Mouse (Mus musculus) hindbrain, embryonic 12.5 days (tissue): ENCODE results near the gene Ankrd11. TPM values are rescaled to one million over a fixed set of nuclear protein-coding genes. Genes with fewer than 3 reads are reported as not detected.
"Not testable (repeated sequence)": the region's sequence is repeated elsewhere in the genome, so short reads cannot be mapped to it uniquely, and the experiment has no call there.

Experiments
- ATAC-seq: fragments of 200-750 bp; cut with Nextera tagmentation; 2 replicates; pipeline ENCODE4 v1.8.0; 2017; ENCODE audit warnings: moderate TSS enrichment; ENCODE audit not compliant: low FRiP score
- H3K27ac ChIP-seq: fragments of 300-500 bp; sonication (generic); 2 replicates; pipeline ENCODE4 v1.5.1; 2016; ENCODE audit warnings: mild to moderate bottlenecking
- H3K27me3 ChIP-seq: fragments of 300-500 bp; sonication (generic); 2 replicates; pipeline ENCODE4 v1.6.1; 2016; ENCODE audit warnings: mild to moderate bottlenecking
- H3K36me3 ChIP-seq: fragments of 300-500 bp; sonication (generic); 2 replicates; pipeline ENCODE4 v1.6.1; 2016; ENCODE audit warnings: mild to moderate bottlenecking
- H3K4me1 ChIP-seq: fragments of 300-500 bp; sonication (generic); 2 replicates; pipeline ENCODE4 v1.6.1; 2016
- H3K4me2 ChIP-seq: fragments of 300-500 bp; sonication (generic); replicated peaks from 2 replicates; pipeline ENCODE4 v1.6.1; 2016; ENCODE audit warnings: mild to moderate bottlenecking
- H3K4me3 ChIP-seq: fragments of 300-500 bp; sonication (generic); 2 replicates; pipeline ENCODE4 v1.5.1; 2016; ENCODE audit warnings: mild to moderate bottlenecking
- H3K9ac ChIP-seq: fragments of 300-500 bp; sonication (generic); 2 replicates; pipeline ENCODE4 v1.6.1; 2016; ENCODE audit warnings: mild to moderate bottlenecking, moderate library complexity
- H3K9me3 ChIP-seq: fragments of 300-500 bp; sonication (generic); replicated peaks from 2 replicates; pipeline ENCODE4 v1.6.1; 2016; ENCODE audit warnings: mild to moderate bottlenecking
- WGBS: fragments of 180-500 bp; shearing (Covaris S2); methylation state at CpG from one replicate; pipeline ENCODE4 v1.1.7; 2016; 5-methylcytosine and 5-hydroxymethylcytosine counted together
- polyA plus RNA-seq: library from polyadenylated mRNA; unstranded; fragments of >200 nt; fragmentation: Nextera tagmentation; extraction: Ambion mirVana; gene quantifications from 2 replicates; pipeline ENCODE4 v1.2.1, GENCODE M21; 2016

Ankrd11 gene
- polyA plus RNA-seq, 1 experiment from 2014 or later = 90.1 TPM

GRCm38 (mm10) chr8:123048402-123048801 is 6.3 kb upstream of the Ankrd11 start:
- 0 out of 2 replicates have a peak, but pooled peaks cover 3% of the 10 kb centered on the region for H3K36me3 ChIP-seq
- H3K9ac ChIP-seq = no peak overlapping the region
- WGBS = 92% methylated on average over 7 of the region's 7 CpGs
- no peak for ATAC-seq
- peaks cover 6% of the 10 kb centered on the region for H3K4me1 ChIP-seq
- H3K27ac ChIP-seq = no peak overlapping the region
- H3K27me3 ChIP-seq = no peaks in the 10 kb centered on the region
- no peak overlapping the region for H3K4me3 ChIP-seq
- H3K4me2 ChIP-seq = no peak overlapping the region
- no peaks in the 10 kb centered on the region for H3K9me3 ChIP-seq

GRCm38 (mm10) chr8:123047827-123048226 is 5.8 kb upstream of the Ankrd11 start:
- Histone ChIP-seq H3K4me2 (no peak overlapping the region), H3K4me3 (no peak overlapping the region), H3K9ac (no peak overlapping the region), H3K4me1 (peaks cover 11% of the 10 kb centered on the region), H3K27ac (no peak overlapping the region), H3K27me3 (no peaks in the 10 kb centered on the region), H3K9me3 (no peaks in the 10 kb centered on the region), H3K36me3 (0 out of 2 replicates have a peak, but pooled peaks cover 3% of the 10 kb centered on the region)
- 85% methylated on average over 7 of the region's 7 CpGs for WGBS
- ATAC-seq = no peak

DNA sequence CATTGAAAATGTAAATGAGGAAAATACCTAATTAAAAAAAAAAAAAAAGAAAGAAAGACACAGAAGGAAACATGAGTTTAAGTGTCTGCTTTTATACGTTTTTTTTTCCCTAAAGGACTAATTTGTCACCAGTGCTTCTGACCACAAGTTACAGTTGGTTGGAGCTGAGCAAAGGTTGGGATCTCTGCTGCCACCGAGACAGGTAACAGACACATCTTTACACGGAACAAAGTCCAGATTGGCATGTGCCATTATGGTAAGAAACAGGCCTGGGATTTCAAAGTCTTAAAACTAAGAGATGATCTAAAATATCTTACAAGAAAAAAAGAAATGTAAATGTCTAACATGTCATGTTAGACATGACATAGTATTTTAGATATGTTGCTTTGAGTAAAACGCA is 4.6 kb upstream of the Ankrd11 start:
- no peak overlapping the region for H3K27ac ChIP-seq
- 81% methylated on average over 4 of the region's 4 CpGs for WGBS
- H3K36me3 ChIP-seq = 0 out of 2 replicates have a peak, but pooled peaks cover 3% of the 10 kb centered on the region
- H3K4me3 ChIP-seq = no peak overlapping the region
- ATAC-seq = no peak
- no peaks in the 10 kb centered on the region for H3K9me3 ChIP-seq
- H3K27me3 ChIP-seq = no peaks in the 10 kb centered on the region
- H3K4me1 ChIP-seq = peaks cover 11% of the 10 kb centered on the region
- no peak overlapping the region for H3K4me2 ChIP-seq
- H3K9ac ChIP-seq = no peak overlapping the region

GRCm38 (mm10) chr8:123044743-123045425 is 2.8 kb upstream of the Ankrd11 start:
- H3K9me3 ChIP-seq, H3K4me3 ChIP-seq, H3K27ac ChIP-seq, H3K4me2 ChIP-seq, H3K36me3 ChIP-seq, H3K27me3 ChIP-seq, H3K9ac ChIP-seq, ATAC-seq: not testable (repeated sequence)
- 95% methylated on average over 23 of the region's 23 CpGs for whole genome bisulfite sequencing
- H3K4me1 ChIP-seq = peaks cover 20% of the 10 kb centered on the region

GRCm38 (mm10) chr8:123043941-123044340 is 1.9 kb upstream of the Ankrd11 start:
- Histone ChIP-seq H3K9me3 (no peaks in the 10 kb centered on the region), H3K27ac (no peak overlapping the region), H3K4me2 (no peak overlapping the region), H3K9ac (no peak overlapping the region), H3K36me3 (0 out of 2 replicates have a peak, but pooled peaks cover 3% of the 10 kb centered on the region), H3K4me3 (no peak overlapping the region), H3K4me1 (peaks cover 30% of the 10 kb centered on the region), H3K27me3 (no peaks in the 10 kb centered on the region)
- 91% methylated on average over 3 of the region's 3 CpGs for whole genome bisulfite sequencing
- no peak for ATAC-seq

- Histone ChIP-seq H3K4me2 (peak overlapping the region; percentile 75), H3K4me1 (peaks cover 33% of the 10 kb centered on the region), H3K36me3 (0 out of 2 replicates have a peak, but pooled peaks cover 3% of the 10 kb centered on the region), H3K27ac (peak overlapping the region; percentile 98), H3K9me3 (no peaks in the 10 kb centered on the region), H3K9ac (peak overlapping the region; percentile 81), H3K4me3 (peak overlapping the region; percentile 100), H3K27me3 (no peaks in the 10 kb centered on the region)
- no peak for ATAC-seq
- WGBS = 25% methylated on average over 22 of the region's 22 CpGs
Measured at GRCm38 (mm10) chr8:123042974-123043625, 1.0 kb upstream of the Ankrd11 start.

- Histone ChIP-seq H3K4me2 (peak overlapping the region; percentile 74), H3K4me1 (peaks cover 33% of the 10 kb centered on the region), H3K4me3 (peak overlapping the region; percentile 100), H3K9ac (peak overlapping the region; percentile 99), H3K9me3 (no peaks in the 10 kb centered on the region), H3K27ac (peak overlapping the region; percentile 96), H3K36me3 (0 out of 2 replicates have a peak, but pooled peaks cover 3% of the 10 kb centered on the region), H3K27me3 (no peaks in the 10 kb centered on the region)
- WGBS = 1% methylated on average over 53 of the region's 60 CpGs
- ATAC-seq = no peak; the same call in none of the 2 replicates
Measured at GRCm38 (mm10) chr8:123041774-123042105, 337 bp downstream of the Ankrd11 start.

DNA sequence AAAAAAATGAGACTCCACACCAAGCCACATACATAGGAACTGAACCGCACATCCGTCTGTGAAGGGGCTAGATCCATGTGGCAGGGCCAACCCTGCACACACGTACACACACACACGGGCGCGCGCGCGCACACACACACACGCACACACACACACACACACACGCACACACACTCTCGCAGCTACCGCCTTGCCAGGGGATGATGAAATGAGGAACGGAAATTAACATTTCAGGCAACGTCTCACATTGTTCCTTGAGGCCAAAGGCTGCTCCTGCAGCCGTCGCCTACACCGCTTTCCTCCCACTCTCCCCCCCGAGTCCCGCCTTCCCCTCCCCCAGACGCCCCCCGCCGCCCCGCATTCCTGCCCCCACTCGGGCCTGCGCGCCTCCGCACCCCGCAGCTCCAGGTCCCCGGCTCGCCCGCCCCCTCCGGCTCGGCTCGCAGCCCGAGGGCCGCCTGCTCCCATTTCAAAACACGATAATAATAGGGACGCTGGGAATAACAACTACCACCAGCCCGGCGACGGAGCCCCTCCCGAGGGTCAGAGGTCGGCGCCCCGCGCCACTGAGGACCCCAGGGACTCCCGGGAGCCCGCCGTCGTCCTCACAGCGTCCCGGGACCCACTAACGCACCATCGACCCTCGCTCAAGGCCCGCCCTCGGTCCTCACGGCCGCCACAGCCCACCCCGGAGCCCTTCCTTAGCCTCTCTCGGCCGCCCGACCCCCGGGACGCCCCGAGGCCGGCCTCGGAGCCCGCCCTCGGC is 886 bp downstream of the Ankrd11 start:
- peak overlapping the region; percentile 100 for H3K4me3 ChIP-seq
- H3K4me1 ChIP-seq = peaks cover 33% of the 10 kb centered on the region
- 0 out of 2 replicates have a peak, but pooled peaks have one; percentile 7 for ATAC-seq
- H3K9ac ChIP-seq = peak overlapping the region; percentile 99
- H3K27me3 ChIP-seq = no peaks in the 10 kb centered on the region
- H3K4me2 ChIP-seq = peak overlapping the region; percentile 74
- no peaks in the 10 kb centered on the region for H3K9me3 ChIP-seq
- under 1% methylated on average over 70 of the region's 71 CpGs for WGBS
- H3K36me3 ChIP-seq = 0 out of 2 replicates have a peak, but pooled peaks cover 3% of the 10 kb centered on the region
- H3K27ac ChIP-seq = peak overlapping the region; percentile 96

DNA sequence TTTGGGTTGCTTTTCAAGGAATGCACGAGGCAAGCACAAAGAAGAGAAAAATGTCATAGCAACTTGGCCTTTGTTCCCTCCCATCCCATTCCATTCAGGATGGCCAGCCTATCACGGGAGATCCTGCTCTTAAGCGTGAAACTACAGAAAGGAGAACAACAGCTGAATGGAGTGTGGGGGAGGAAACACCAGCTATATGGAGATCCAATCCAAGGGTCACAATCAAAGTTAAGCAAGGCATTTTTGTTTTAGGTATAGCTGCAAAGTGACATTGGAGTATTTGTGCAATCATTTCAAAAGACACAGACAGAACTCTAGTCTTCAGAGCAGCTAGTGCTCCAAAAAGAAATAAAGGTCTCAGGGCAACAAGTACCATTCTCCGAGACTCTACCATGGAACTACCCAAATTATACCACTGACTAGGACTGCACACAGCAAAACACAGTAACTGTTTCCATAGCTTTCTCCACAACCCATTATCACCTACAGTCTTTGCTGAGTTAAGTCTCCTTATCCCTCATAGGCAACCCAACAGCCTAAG is 1.9 kb downstream of the Ankrd11 start:
- ATAC-seq = no peak
- H3K9me3 ChIP-seq = no peaks in the 10 kb centered on the region
- H3K4me1 ChIP-seq = peaks cover 35% of the 10 kb centered on the region
- peak overlapping the region; percentile 99 for H3K9ac ChIP-seq
- peak overlapping the region; percentile 74 for H3K4me2 ChIP-seq
- WGBS = 6% methylated on average over 4 of the region's 4 CpGs
- H3K4me3 ChIP-seq = peak overlapping the region; percentile 100
- 0 out of 2 replicates have a peak, but pooled peaks cover 3% of the 10 kb centered on the region for H3K36me3 ChIP-seq
- no peaks in the 10 kb centered on the region for H3K27me3 ChIP-seq
- H3K27ac ChIP-seq = peak overlapping the region; percentile 96; the same call in 1 of the 2 replicates

DNA sequence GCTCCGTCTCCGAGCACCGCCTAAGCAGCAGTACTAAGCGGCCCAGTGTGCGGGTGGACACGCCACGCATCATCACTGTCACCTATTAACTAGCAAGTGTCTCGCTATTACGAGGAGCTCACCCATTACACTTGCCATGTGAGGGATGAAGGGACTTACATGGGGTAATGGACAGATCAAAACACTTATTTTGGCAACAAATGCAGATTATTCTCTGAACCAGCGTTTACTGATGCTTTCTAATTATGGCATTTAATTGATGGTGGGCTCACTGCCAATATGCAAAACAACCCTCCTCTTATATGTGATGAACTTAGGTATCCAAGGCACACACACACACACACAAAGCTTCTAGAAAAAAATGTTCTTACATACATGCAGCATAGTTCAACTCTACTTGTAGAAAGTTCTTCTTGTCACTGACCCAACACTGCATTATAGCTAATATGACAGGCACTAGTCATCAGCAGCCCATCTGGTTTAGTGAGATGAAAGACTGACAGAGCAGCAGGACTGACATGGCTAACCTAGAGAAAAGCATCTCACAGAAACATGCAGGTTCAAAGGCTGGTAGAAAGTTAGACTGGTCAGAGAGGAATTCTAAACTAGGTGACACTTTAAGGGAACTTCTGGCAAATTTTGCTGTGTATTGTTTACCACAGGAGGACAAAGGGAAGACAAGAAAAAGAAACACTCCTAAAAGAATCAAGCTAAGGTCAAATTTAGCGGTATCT is 2.5 kb downstream of the Ankrd11 start:
- peak overlapping the region; percentile 99; the same call in 1 of the 2 replicates for H3K9ac ChIP-seq
- ATAC-seq = no peak
- H3K27me3 ChIP-seq = no peaks in the 10 kb centered on the region
- H3K9me3 ChIP-seq = no peaks in the 10 kb centered on the region
- H3K4me1 ChIP-seq = peaks cover 35% of the 10 kb centered on the region
- H3K27ac ChIP-seq = peak overlapping the region; percentile 24
- 0 out of 2 replicates have a peak, but pooled peaks cover 3% of the 10 kb centered on the region for H3K36me3 ChIP-seq
- peak overlapping the region; percentile 100 for H3K4me3 ChIP-seq
- WGBS = 45% methylated on average over 11 of the region's 11 CpGs
- peak overlapping the region; percentile 74 for H3K4me2 ChIP-seq

- ATAC-seq = no peak
- no peak overlapping the region for H3K4me2 ChIP-seq
- no peaks in the 10 kb centered on the region for H3K27me3 ChIP-seq
- H3K9me3 ChIP-seq = no peaks in the 10 kb centered on the region
- WGBS = 66% methylated on average over 2 of the region's 2 CpGs
- H3K4me1 ChIP-seq = peaks cover 33% of the 10 kb centered on the region
- no peak overlapping the region for H3K4me3 ChIP-seq
- H3K9ac ChIP-seq = no peak overlapping the region
- H3K36me3 ChIP-seq = no peaks in the 10 kb centered on the region
- no peak overlapping the region for H3K27ac ChIP-seq
Measured at GRCm38 (mm10) chr8:123038351-123038750, 3.7 kb downstream of the Ankrd11 start.
